Mouse (Mus musculus) thymus, adult 2 months (tissue): ENCODE measurements around the gene Mas1. TPM values are rescaled to one million over a fixed set of nuclear protein-coding genes. Genes with fewer than 3 reads are reported as not detected.
"Not testable (repeated sequence)": the region's sequence is repeated elsewhere in the genome, so short reads cannot be mapped to it uniquely, and the experiment has no call there.

ENCODE experiments used
- DNase-seq: peaks from one replicate; pipeline ENCODE4 v3.0.0; 2021
- H3K27ac ChIP-seq: fragments of 200-500 bp; 2 replicates; pipeline ENCODE4 v1.5.1; 2012; ENCODE audit warnings: low read length, control low read depth; ENCODE audit not compliant: control insufficient read depth, insufficient read depth
- H3K27me3 ChIP-seq: fragments of 200-500 bp; 2 replicates; pipeline ENCODE4 v1.6.1; 2012; ENCODE audit warnings: mild to moderate bottlenecking, low read length, moderate library complexity, mixed read lengths; ENCODE audit not compliant: control insufficient read depth, insufficient read depth
- H3K36me3 ChIP-seq: fragments of 200-500 bp; 2 replicates; pipeline ENCODE4 v1.6.1; 2012; ENCODE audit warnings: mild to moderate bottlenecking, low read length, moderate library complexity; ENCODE audit not compliant: control insufficient read depth, insufficient read depth
- H3K4me1 ChIP-seq: fragments of 200-500 bp; replicated peaks from 2 replicates; pipeline ENCODE4 v1.6.1; 2012; ENCODE audit warnings: low read length; ENCODE audit not compliant: control insufficient read depth, insufficient read depth
- H3K4me3 ChIP-seq: fragments of 200-500 bp; 2 replicates; pipeline ENCODE4 v1.5.1; 2012; ENCODE audit warnings: mild to moderate bottlenecking, low read length, control low read depth, moderate library complexity; ENCODE audit not compliant: control insufficient read depth, insufficient read depth
- CTCF ChIP-seq: fragments of 200-500 bp; IDR thresholded peaks from 2 replicates; pipeline ENCODE4 v1.5.1; 2012; ENCODE audit warnings: mild to moderate bottlenecking, control low read depth, low read length, moderate library complexity, borderline replicate concordance; ENCODE audit not compliant: control insufficient read depth, poor library complexity, insufficient read depth; ENCODE audit errors: extremely low read depth
- POLR2A ChIP-seq: fragments of 200-500 bp; IDR thresholded peaks from 2 replicates; pipeline ENCODE4 v1.6.1; 2012; ENCODE audit warnings: mild to moderate bottlenecking, low read length, control low read depth, moderate library complexity; ENCODE audit not compliant: control insufficient read depth, poor library complexity, insufficient read depth; ENCODE audit errors: extremely low read depth
- WGBS: fragments of 180-500 bp; shearing (Covaris S2); methylation state at CpG from one replicate; pipeline ENCODE4 v1.1.7; 2018; 5-methylcytosine and 5-hydroxymethylcytosine counted together
- polyA plus RNA-seq: library from polyadenylated mRNA; depleted of rRNA; stranded (reverse); fragments of >200 nt; gene quantifications from 2 replicates; pipeline ENCODE4 v1.2.3, GENCODE M21; 2012

Gene Mas1
- polyA plus RNA-seq, 1 experiment = 0.28 TPM

DNA sequence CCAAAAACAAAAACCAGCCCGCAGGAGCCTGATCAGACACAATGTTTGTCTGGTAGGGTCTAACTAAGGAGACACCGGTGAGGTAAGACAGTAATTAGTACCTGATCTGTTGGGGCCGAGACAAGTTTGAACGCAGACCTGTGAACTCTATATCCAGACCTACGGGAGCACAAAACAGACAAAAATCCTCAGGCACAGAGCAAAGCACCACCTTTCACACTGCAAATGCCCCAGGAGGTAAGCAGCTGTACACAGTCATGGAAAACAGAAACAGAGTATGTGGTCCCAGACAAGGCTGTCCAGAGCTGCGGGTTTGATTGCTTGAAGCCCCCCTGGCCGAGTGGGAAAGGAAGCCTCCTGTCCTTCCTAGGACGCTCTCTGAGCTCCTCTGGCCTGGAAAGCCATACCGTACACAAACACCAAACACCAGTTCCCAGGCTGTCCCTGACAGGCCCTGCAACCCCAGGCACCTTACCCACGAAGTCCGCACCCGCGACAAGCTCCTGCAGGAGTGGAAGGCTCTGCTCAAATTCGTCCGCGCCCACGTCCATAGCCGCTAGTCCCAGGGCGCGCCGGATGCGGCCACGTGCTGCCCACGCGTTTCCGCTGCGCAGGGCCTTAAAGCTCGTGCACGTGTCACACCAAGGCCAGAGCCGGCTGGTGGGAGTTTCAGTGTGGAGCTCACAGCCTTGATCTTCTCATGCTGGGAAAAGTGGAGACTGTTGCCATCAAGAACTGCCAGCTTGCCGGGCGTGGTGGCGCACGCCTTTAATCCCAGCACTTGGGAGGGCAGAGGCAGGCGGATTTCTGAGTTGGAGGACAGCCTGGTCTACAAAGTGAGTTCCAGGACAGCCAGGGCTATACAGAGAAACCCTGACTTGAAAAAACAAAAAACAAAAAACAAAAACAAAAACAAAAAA, 41.7 kb upstream of the Mas1 start, which contains the start of gene Pnldc1:
Pnldc1 (minus strand) TSS at position 870 of the 920 bp plus-strand sequence.
- 96% methylated on average over 35 of the region's 35 CpGs for WGBS
- TF ChIP-seq POLR2A = no peak
- TF ChIP-seq CTCF = no peak
- peaks cover 38% of the 10 kb centered on the region for H3K36me3 ChIP-seq

DNA sequence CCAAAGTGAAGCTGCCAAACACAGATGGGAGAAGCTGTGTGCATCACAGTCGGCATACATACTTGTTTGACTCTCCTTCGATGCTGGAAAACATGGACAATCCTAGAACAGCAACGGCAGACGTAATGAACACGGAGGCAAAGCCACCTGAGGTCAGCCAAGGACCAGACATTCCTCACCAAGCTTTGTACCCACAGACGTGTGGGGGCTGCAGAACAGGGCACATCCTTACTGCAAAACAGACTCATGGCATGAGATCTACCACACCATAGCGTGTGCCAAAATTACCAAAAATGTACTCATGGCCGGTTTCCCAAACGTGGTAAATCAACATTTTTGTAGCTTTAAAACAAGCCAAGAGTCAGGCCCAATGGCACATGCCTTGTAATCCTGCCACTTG, 38.5 kb upstream of the Mas1 start:
- no peaks in the 10 kb centered on the region for H3K27me3 ChIP-seq
- no peak overlapping the region for H3K27ac ChIP-seq
- 96% methylated on average over 9 of the region's 9 CpGs for WGBS
- H3K4me3 ChIP-seq = no peak overlapping the region
- no peaks in the 10 kb centered on the region for H3K4me1 ChIP-seq
- TF ChIP-seq CTCF = no peak
- peaks cover 25% of the 10 kb centered on the region for H3K36me3 ChIP-seq
- DNase-seq = no peak

More for the DNA sequence above, 41.7 kb upstream of the Mas1 start, which contains the start of gene Pnldc1:
- no peak within 1 kb of the TSS for H3K4me3 ChIP-seq
- H3K27me3 ChIP-seq = no peaks in the 10 kb centered on the region
- no peak within 1 kb of the TSS for H3K27ac ChIP-seq
- no peak for DNase-seq
- H3K4me1 ChIP-seq = no peaks in the 10 kb centered on the region

DNA sequence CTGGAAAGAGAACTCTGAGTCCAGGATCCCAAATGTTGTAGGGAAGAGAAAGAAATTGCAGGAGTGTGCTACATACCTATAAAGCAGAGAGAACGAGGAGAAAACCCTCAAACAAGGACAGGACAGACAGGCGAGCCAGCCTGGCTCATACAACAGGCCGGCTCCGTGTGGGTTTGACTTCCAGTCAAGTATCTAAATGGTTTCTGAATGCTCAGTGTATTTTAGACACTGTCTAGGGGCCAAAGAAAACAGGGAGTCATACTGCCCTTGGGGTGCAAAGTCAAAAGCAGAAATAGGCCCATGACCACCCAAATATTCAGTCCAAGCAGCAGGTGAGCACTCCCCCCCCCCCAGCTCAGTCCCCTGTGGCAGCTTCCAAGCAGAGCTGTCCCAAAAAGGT, 37.9 kb upstream of the Mas1 start:
- H3K36me3 ChIP-seq = peaks cover 21% of the 10 kb centered on the region
- no peaks in the 10 kb centered on the region for H3K4me1 ChIP-seq
- WGBS = 95% methylated on average over 4 of the region's 4 CpGs
- H3K4me3 ChIP-seq = no peak overlapping the region
- TF ChIP-seq CTCF = no peak
- no peak for TF ChIP-seq POLR2A
- no peak for DNase-seq
- no peak overlapping the region for H3K27ac ChIP-seq
- H3K27me3 ChIP-seq = no peaks in the 10 kb centered on the region

DNA sequence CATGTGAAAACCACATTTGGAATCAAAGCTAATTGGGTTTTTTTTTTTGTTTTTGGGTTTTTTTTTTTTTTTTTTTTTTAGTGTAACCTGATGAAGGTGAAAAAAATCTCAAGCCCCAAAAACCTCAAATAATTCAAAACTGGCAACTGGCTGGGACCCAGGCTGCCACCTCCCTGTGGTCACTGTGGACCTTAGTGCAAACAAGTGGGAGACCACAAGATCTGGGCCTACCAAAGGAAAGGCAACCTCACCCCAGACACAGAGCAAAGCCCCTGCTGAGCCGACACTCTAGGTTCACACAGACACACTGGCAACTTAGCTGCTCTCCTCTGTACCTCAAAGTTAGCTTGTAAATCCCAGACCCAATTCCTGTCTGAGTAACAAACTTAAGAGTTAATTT, 36.4 kb upstream of the Mas1 start:
- H3K4me1 ChIP-seq = no peaks in the 10 kb centered on the region
- DNase-seq = no peak
- H3K36me3 ChIP-seq = peaks cover 14% of the 10 kb centered on the region; the same call in 1 of the 2 replicates
- 43% methylated on average over 1 of the region's 1 CpGs for WGBS
- H3K27ac ChIP-seq = no peak overlapping the region
- no peaks in the 10 kb centered on the region for H3K27me3 ChIP-seq
- TF ChIP-seq CTCF = no peak
- no peak for TF ChIP-seq POLR2A
- H3K4me3 ChIP-seq = no peak overlapping the region

DNA sequence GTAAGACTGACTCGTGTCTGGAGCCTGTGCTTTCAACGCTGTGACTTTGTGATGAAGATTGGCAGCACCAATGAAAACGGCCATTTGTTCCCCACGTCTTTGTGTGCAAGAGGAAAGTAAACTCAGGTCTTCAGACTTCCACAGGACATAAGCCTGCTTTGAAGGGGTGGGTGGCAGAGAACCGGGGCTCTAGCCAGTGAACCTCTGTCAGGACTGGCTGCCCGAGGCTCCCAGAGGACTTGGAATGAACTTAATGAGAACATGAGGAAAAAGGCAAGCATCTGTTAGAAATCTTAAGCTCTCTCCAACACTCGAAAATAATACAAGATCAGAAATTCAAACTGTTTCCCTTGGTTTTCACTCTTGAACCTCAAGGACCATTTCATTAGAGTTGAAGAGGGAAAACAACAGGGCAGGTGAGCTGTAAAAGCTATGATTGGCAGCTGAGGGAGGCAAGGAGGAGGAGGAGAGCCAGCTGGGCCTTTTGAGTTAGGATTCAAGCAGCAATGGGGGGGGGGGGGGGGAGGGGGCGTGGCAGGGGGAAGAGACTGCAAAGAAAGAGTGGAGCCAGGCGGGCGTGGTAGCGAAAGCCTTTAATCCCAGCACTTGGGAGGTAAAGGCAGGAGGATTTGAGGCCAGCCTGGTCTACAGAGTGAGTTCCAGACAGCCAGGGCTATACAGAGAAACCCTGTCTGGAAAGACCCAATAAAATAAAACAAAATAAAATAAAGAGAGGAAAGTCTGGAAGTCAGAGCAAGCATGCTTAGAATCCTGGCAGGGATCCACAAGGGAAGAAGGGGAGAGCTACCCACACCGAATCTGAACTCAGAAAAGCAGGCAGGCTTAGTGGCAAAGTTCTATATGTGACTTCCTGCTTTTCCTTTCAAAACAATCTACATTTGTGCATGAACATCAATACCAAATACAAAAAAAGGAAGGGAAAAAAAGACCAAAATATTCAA, 35.7 kb upstream of the Mas1 start:
- no peak for TF ChIP-seq CTCF
- no peak for TF ChIP-seq POLR2A
- WGBS = 87% methylated on average over 11 of the region's 12 CpGs
- no peak overlapping the region for H3K27ac ChIP-seq
- no peak for DNase-seq
- no peaks in the 10 kb centered on the region for H3K4me1 ChIP-seq
- peaks cover 14% of the 10 kb centered on the region; the same call in 1 of the 2 replicates for H3K36me3 ChIP-seq
- H3K27me3 ChIP-seq = no peaks in the 10 kb centered on the region
- H3K4me3 ChIP-seq = no peak overlapping the region

DNA sequence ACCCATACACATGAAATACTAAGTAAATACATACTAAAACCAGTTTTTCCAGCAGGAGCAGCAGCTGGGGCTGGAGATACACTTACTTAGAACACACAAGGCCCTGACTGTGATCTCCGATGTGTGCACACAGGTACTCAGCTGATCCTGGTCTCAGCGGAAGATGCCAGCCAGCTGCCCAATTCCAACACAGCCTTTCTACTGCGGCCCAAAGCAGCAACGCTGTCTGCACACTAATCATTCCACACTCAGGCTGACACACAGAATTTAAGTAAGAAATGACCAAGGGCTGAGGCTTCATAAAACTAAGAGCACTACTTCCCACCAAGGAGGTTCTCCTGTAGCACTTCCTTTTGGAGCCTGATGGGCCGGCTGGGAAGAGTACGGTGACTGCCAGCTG, 34.3 kb upstream of the Mas1 start:
- TF ChIP-seq POLR2A (no peak), CTCF (no peak)
- Histone ChIP-seq H3K27me3 (no peaks in the 10 kb centered on the region), H3K27ac (no peak overlapping the region)

DNA sequence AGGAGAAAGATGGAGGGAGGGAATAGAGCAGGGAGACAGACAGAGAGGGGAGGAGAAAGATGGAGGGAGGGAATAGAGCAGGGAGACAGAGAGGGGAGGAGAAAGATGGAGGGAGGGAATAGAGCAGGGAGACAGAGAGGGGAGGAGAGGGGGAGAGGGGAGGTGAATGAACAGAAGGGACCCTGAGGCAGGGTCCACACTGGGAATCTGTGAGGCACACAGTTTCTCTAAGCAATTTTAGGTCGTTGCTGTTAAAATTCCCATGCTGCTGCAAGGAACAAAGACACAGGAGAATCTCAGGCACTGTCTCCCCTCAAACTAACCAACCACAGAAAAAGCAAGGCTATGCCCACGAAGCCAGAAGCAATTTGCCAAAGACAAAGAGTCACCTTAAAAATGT, 30.7 kb upstream of the Mas1 start:
- DNase-seq, H3K4me3 ChIP-seq, H3K4me1 ChIP-seq, H3K27ac ChIP-seq, H3K27me3 ChIP-seq, H3K36me3 ChIP-seq: not testable (repeated sequence)
- WGBS = 80% methylated on average over 2 of the region's 2 CpGs

More for the DNA sequence above, 34.3 kb upstream of the Mas1 start:
- Histone ChIP-seq H3K4me3 (no peak overlapping the region), H3K4me1 (no peaks in the 10 kb centered on the region), H3K36me3 (peaks cover 14% of the 10 kb centered on the region; the same call in 1 of the 2 replicates)
- no peak for DNase-seq
- 98% methylated on average over 6 of the region's 6 CpGs for WGBS
